Mouse (Mus musculus): ENCODE measurements around the gene Ets2. TPM values are rescaled to one million over a fixed set of nuclear protein-coding genes. Genes with fewer than 3 reads are reported as not detected.
"Not testable (repeated sequence)": the region's sequence is repeated elsewhere in the genome, so short reads cannot be mapped to it uniquely, and the experiment has no call there.

The Ets2 gene
- total RNA-seq, 2 experiments from 2014 or later: 106 to 110 TPM

- no peak for DNase-seq
Observed at GRCm38 (mm10) chr16:95700224-95700623, 1.7 kb upstream of the Ets2 start.

- no peak for DNase-seq
Observed at GRCm38 (mm10) chr16:95702562-95703545, 979 bp downstream of the Ets2 start.

GRCm38 (mm10) chr16:95703958-95704357, 2.1 kb downstream of the Ets2 start:
- no peak for DNase-seq

- no peak for DNase-seq
Observed at GRCm38 (mm10) chr16:95704662-95705330, 2.9 kb downstream of the Ets2 start.

- no peak for DNase-seq
Observed at GRCm38 (mm10) chr16:95705771-95706170, 3.9 kb downstream of the Ets2 start.

- no peak for DNase-seq
Observed at GRCm38 (mm10) chr16:95708211-95709004, 6.5 kb downstream of the Ets2 start.

GRCm38 (mm10) chr16:95709175-95709574, 7.3 kb downstream of the Ets2 start:
- no peak for DNase-seq

GRCm38 (mm10) chr16:95710129-95710528, 8.3 kb downstream of the Ets2 start:
- no peak for DNase-seq

GRCm38 (mm10) chr16:95712121-95712520, 10.2 kb downstream of the Ets2 start:
- no peak for DNase-seq

- not testable (repeated sequence) for DNase-seq
Observed at GRCm38 (mm10) chr16:95713077-95713476, 11.2 kb downstream of the Ets2 start.

GRCm38 (mm10) chr16:95715026-95715425, 13.2 kb downstream of the Ets2 start:
- DNase-seq: no peak

- DNase-seq: no peak
Observed at GRCm38 (mm10) chr16:95716061-95716706, 14.3 kb downstream of the Ets2 start.

GRCm38 (mm10) chr16:95717631-95718030, 15.8 kb downstream of the Ets2 start:
- DNase-seq: no peak

- no peak for DNase-seq
Observed at GRCm38 (mm10) chr16:95718119-95718518, 16.2 kb downstream of the Ets2 start.

GRCm38 (mm10) chr16:95720532-95720931, 18.7 kb downstream of the Ets2 start:
- DNase-seq: no peak

- DNase-seq: no peak
Observed at GRCm38 (mm10) chr16:95724251-95724650, 22.4 kb downstream of the Ets2 start.

GRCm38 (mm10) chr16:95724776-95725175, 22.9 kb downstream of the Ets2 start:
- no peak for DNase-seq

GRCm38 (mm10) chr16:95726802-95727201, 24.9 kb downstream of the Ets2 start:
- DNase-seq: no peak

- DNase-seq: peak; percentile 41
Observed at GRCm38 (mm10) chr16:95728453-95729435, 26.9 kb downstream of the Ets2 start.

- no peak for DNase-seq
Observed at GRCm38 (mm10) chr16:95729775-95730174, 27.9 kb downstream of the Ets2 start.

- DNase-seq: no peak
Observed at GRCm38 (mm10) chr16:95734785-95735184, 32.9 kb downstream of the Ets2 start.

All from heart, postnatal 4 days (tissue).